Mouse (Mus musculus) lung, postnatal 0 days (tissue): ENCODE data around the gene Scaf1.

Source experiments
- CTCF ChIP-seq: IDR thresholded peaks from 2 replicates; pipeline ENCODE4 v1.5.1; 2016; ENCODE audit warnings: antibody characterized with exemption, mild to moderate bottlenecking
- EP300 ChIP-seq: IDR thresholded peaks from 2 replicates; pipeline ENCODE4 v1.6.1; 2016; ENCODE audit warnings: antibody characterized with exemption, mild to moderate bottlenecking, control low read depth

- TF ChIP-seq CTCF (no peak), EP300 (no peak)
Observed at GRCm38 (mm10) chr7:45053931-45054510, 37.9 kb upstream of the Scaf1 start.
